13 mouse cellular contexts compared by ENCODE assay signal in the genomic region with DNA sequence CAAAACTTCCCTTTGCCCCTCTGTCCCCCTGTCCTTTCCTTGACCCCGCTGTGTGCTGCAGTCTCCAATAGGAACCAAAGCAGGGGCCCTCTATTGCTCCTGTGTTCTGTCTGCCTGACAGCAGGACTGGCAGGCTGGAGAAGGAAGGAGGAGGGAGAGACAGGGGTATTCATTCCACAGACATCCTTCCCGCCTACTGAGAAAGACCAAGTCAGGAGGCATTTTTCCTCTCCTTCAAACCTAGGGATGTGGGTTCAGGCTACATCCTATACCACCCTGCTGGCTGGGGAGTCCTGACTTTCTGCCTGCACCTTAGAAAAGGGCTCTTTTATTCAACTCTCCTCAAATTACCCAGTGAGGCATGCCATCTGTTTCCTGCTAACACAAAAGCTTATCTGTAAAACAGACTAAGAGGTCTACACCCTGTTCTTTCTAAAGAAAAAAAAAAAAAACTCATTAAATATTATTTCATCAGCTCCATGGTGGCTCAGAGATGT.
DNase-seq lines count a peak whose midpoint lies in the region; ATAC-seq lines count a peak whose summit lies in the region.
"Had no signal": no experiment of that assay in that cellular context is flagged by ENCODE, and none has a peak within 500 bp of the region (broad histone marks: within the 10 kb centered on the region; RNA-seq: fewer than 3 reads in every experiment).

No protein-coding gene starts in this region.

- no peaks in the 10 kb centered on the region for H3K9me3 ChIP-seq in embryonic facial prominence, embryonic 11.5 days (replicated peaks; ENCODE audit: control insufficient read depth, low read length)
- no peaks in the 10 kb centered on the region for H3K9me3 ChIP-seq in intestine, embryonic 14.5 days (ENCODE audit: control insufficient read depth, low read length)

- no peaks in the 10 kb centered on the region for H3K36me3 ChIP-seq in embryonic facial prominence, embryonic 11.5 days (replicated peaks; ENCODE audit: control insufficient read depth, insufficient read depth, low read depth, low read length)
- no peaks in the 10 kb centered on the region for H3K36me3 ChIP-seq in intestine, embryonic 14.5 days (ENCODE audit: control insufficient read depth, insufficient read depth, low read length)
- H3K36me3 ChIP-seq: G1E had no signal

- no peaks in the 10 kb centered on the region; the same call in 1 of the 2 replicates for H3K4me1 ChIP-seq in embryonic facial prominence, embryonic 11.5 days (ENCODE audit: control insufficient read depth, insufficient read depth, low read length)
- H3K4me1 ChIP-seq in intestine, embryonic 14.5 days (replicated peaks; ENCODE audit: control insufficient read depth, insufficient read depth, low read length) = peaks cover 17% of the 10 kb centered on the region

- H3K27ac ChIP-seq in embryonic facial prominence, embryonic 11.5 days (replicated peaks; ENCODE audit: low read depth, low read length) = peak overlapping the region; percentile 65
- H3K27ac ChIP-seq in intestine, embryonic 14.5 days (ENCODE audit: low read depth) = peak overlapping the region; percentile 76

- 15% methylated on average over 2 of the region's 2 CpGs for WGBS in embryonic facial prominence, embryonic 11.5 days
- WGBS in intestine, embryonic 14.5 days = 0% methylated on average over 2 of the region's 2 CpGs

- H3K4me3 ChIP-seq in embryonic facial prominence, embryonic 11.5 days (ENCODE audit: low read depth, low read length) = no peak overlapping the region
- no peak overlapping the region for H3K4me3 ChIP-seq in intestine, embryonic 14.5 days (ENCODE audit: low read depth, low read length)

- intact Hi-C loops in gastrocnemius, postnatal 14 days (cut with DNase I; ENCODE audit: low total_unique reads) = no loop called here

- peak; percentile 14 to 16 for DNase-seq in layer of hippocampus, postnatal 10 days (ENCODE audit: low spot score in 2 of 2)
- DNase-seq in layer of hippocampus, postnatal 25 days (ENCODE audit: extremely low spot score in 1 of 2, low spot score in 1 of 2) = no peak
- peak; percentile 68 for DNase-seq in embryonic facial prominence, embryonic 11.5 days (ENCODE audit: low spot score)
- DNase-seq in intestine, embryonic 14.5 days (ENCODE audit: low spot score) = peak; percentile 69
- peak; percentile 51 for DNase-seq in retina, postnatal 1 day
- DNase-seq in gastrocnemius, adult 8-10 months (ENCODE audit: low spot score in 2 of 2) = no peak
- no peak for DNase-seq in gastrocnemius, postnatal 14 days
- DNase-seq: cerebellum, postnatal 25 days; gastrocnemius, postnatal 10 days; kidney, postnatal 36 days; lung, postnatal 4 days; thymus, postnatal 36 days had no signal

- no peak overlapping the region for H3K9ac ChIP-seq in embryonic facial prominence, embryonic 11.5 days (replicated peaks; ENCODE audit: low read length)
- H3K9ac ChIP-seq in intestine, embryonic 14.5 days (ENCODE audit: low read length) = 0 out of 2 replicates have a peak overlapping the region, but pooled peaks have one; percentile 27

- no peaks in the 10 kb centered on the region for H3K27me3 ChIP-seq in embryonic facial prominence, embryonic 11.5 days (ENCODE audit: control insufficient read depth, insufficient read depth, low read length)
- H3K27me3 ChIP-seq in intestine, embryonic 14.5 days (replicated peaks; ENCODE audit: control insufficient read depth, insufficient read depth, low read length) = no peaks in the 10 kb centered on the region

- ATAC-seq in embryonic facial prominence, embryonic 11.5 days (replicated peaks; ENCODE audit: insufficient number of reproducible peaks, low FRiP score, low TSS enrichment, low read depth) = peak; percentile 89
- peak; percentile 96 for ATAC-seq in intestine, embryonic 14.5 days (replicated peaks; ENCODE audit: low FRiP score, low TSS enrichment, low read depth)

- no peak overlapping the region; the same call in 1 of the 2 replicates for H3K4me2 ChIP-seq in embryonic facial prominence, embryonic 11.5 days (ENCODE audit: low read depth, low read length)
- H3K4me2 ChIP-seq in intestine, embryonic 14.5 days (ENCODE audit: low read length) = peak overlapping the region; percentile 22; the same call in 1 of the 2 replicates

Comparison
In these comparisons a context has a peak if more than half of its experiments do, and no peak if none do; other contexts are left out.
1. DNase-seq: peak in layer of hippocampus, postnatal 10 days (2 of 2), embryonic facial prominence, embryonic 11.5 days (single experiment), intestine, embryonic 14.5 days (single experiment) and retina, postnatal 1 day (single experiment); none in layer of hippocampus, postnatal 25 days (0 of 2), gastrocnemius, adult 8-10 months (0 of 2) and gastrocnemius, postnatal 14 days (single experiment).